Mouse (Mus musculus) gastrocnemius, postnatal 4 days (tissue): Measurements from ENCODE around the gene Abraxas1. TPM values are rescaled to one million over a fixed set of nuclear protein-coding genes. Genes with fewer than 3 reads are reported as not detected.

Experiments
- DNase-seq, 2 experiments: peaks; one replicate each; pipeline ENCODE4 v3.0.0; 2021 to 2022; ENCODE audit warnings: low spot score in 2 of 2, mixed read lengths in 2 of 2
- total RNA-seq, 2 experiments: library from RNA; stranded (reverse); gene quantifications; 2 replicates each; pipeline ENCODE4 v1.2.3; 2021

The Abraxas1 gene
- total RNA-seq, 2 experiments from 2014 or later = 9.1 to 11.4 TPM

GRCm38 (mm10) chr5:100825975-100826374 is 5.2 kb upstream of the Abraxas1 start:
- DNase-seq = no peak

- DNase-seq = no peak
These were observed 2.1 kb upstream of the Abraxas1 start for GRCm38 (mm10) chr5:100822826-100823225.

- DNase-seq = no peak
These were observed 610 bp upstream of the Abraxas1 start for GRCm38 (mm10) chr5:100821375-100821774.

GRCm38 (mm10) chr5:100819568-100820480 is 941 bp downstream of the Abraxas1 start:
- DNase-seq = no peak

- no peak for DNase-seq
These were observed 2.4 kb downstream of the Abraxas1 start for GRCm38 (mm10) chr5:100818341-100818740.

- DNase-seq = peak; percentile 80 to 88
These were observed 22.5 kb downstream of the Abraxas1 start, which contains the start of the genes Helq and Mrps18c for GRCm38 (mm10) chr5:100798165-100798860. Helq (minus strand) TSS chr5:100798598. Mrps18c (plus strand) TSS chr5:100798627.

GRCm38 (mm10) chr5:100794084-100794483 is 26.7 kb downstream of the Abraxas1 start:
- no peak for DNase-seq

GRCm38 (mm10) chr5:100792261-100792660 is 28.5 kb downstream of the Abraxas1 start:
- DNase-seq = no peak

- DNase-seq = no peak
These were observed 33.2 kb downstream of the Abraxas1 start for GRCm38 (mm10) chr5:100787527-100787926.

- no peak for DNase-seq
These were observed 41.8 kb downstream of the Abraxas1 start for GRCm38 (mm10) chr5:100779002-100779401.

GRCm38 (mm10) chr5:100776900-100777299 is 43.9 kb downstream of the Abraxas1 start:
- no peak for DNase-seq

GRCm38 (mm10) chr5:100775778-100776404 is 44.9 kb downstream of the Abraxas1 start:
- no peak for DNase-seq

GRCm38 (mm10) chr5:100771575-100771974 is 49.2 kb downstream of the Abraxas1 start:
- DNase-seq = no peak

- DNase-seq = no peak
These were observed 54.7 kb downstream of the Abraxas1 start for GRCm38 (mm10) chr5:100766026-100766425.

- DNase-seq = no peak
These were observed 59.0 kb downstream of the Abraxas1 start for GRCm38 (mm10) chr5:100761736-100762135.

GRCm38 (mm10) chr5:100760049-100760663 is 60.6 kb downstream of the Abraxas1 start:
- DNase-seq = no peak

- DNase-seq = no peak
These were observed 62.6 kb downstream of the Abraxas1 start for GRCm38 (mm10) chr5:100758121-100758520.
